Mouse (Mus musculus) bone marrow, adult 2 months (tissue): ENCODE data around the gene Ldah.

Source experiments
- CTCF ChIP-seq: fragments of 200-500 bp; IDR thresholded peaks from 2 replicates; pipeline ENCODE4 v1.5.1; 2011; ENCODE audit warnings: low read length, control low read depth; ENCODE audit not compliant: control insufficient read depth, insufficient read depth
- POLR2A ChIP-seq: fragments of 200-500 bp; IDR thresholded peaks from 2 replicates; pipeline ENCODE4 v1.6.1; 2011; ENCODE audit warnings: low read depth, mild to moderate bottlenecking, control low read depth, low read length, borderline replicate concordance; ENCODE audit not compliant: control insufficient read depth

DNA sequence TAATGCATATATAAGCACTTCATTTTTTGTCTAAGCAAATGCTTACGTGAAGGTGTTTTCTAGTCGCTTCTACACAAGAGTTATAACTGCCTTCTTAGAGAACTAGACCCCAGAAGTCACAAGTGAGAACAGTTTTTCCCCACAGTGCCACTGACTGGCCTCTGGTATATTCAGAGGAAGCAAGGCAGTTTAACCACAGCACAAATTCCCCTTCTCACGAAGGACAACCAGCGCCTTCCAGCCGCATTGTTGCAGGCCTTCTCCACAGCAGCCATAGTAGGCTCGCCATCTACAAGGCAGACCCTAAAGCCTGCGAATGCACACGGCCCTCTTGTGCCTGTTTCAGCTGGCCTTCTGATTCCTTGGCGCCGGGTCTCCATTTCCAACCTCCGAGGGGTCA is 61.7 kb downstream of the Ldah start:
- TF ChIP-seq POLR2A (no peak), CTCF (no peak)
